Mouse (Mus musculus): ENCODE results near the gene Olfr521. TPM values are rescaled to one million over a fixed set of nuclear protein-coding genes. Genes with fewer than 3 reads are reported as not detected.
"Not testable (repeated sequence)": the region's sequence is repeated elsewhere in the genome, so short reads cannot be mapped to it uniquely, and the experiment has no call there.

Gene Olfr521
- polyA plus RNA-seq, 1 experiment from 2014 or later: not detected

DNA sequence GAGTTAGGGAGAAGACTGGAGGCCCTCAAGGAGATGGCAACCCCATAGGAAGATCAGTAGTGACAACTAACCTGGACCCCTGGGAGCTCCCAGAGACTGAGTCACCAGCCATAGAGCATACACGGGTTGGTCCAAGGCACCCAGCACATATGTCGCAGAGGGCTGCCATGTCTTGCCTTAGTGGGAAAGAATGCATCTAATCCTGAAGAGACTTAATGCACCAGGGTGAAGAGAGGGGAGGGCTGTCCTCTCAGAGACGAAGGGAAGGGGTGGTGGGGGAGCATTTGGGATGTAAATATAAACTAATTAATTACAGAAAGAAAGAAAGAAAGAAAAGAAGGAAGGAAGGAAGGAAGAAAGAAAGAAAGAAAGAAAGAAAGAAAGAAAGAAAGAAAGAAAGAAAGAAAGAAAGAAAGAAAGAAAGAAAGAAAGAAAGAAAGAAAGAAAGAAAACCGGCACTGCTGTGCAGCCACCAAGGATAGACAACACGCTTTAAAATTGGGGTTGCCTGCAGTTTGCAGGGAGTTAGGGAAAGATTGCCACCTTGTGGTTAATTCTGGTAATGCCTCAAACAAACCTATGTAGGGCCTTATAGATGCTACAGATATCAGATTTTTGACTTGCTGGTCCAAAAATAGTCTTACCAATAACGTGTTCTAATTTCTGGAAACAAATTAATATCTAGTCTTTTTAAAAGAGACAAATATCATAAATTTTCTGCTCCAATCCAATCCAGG lies 34.8 kb downstream of the Olfr521 start:
- ATAC-seq (ENCODE audit: low FRiP score, low TSS enrichment): 0 out of 2 replicates have a peak, but pooled peaks have one; percentile 60
- TF ChIP-seq EP300 (optimal IDR thresholded peaks at IDR 0.05): no peak
- peak; percentile 87 for TF ChIP-seq CTCF (IDR thresholded peaks at IDR 0.05; ENCODE audit: low read depth)
- no peaks in the 10 kb centered on the region for H3K36me3 ChIP-seq (ENCODE audit: control insufficient read depth, insufficient read depth, low read length)

DNA sequence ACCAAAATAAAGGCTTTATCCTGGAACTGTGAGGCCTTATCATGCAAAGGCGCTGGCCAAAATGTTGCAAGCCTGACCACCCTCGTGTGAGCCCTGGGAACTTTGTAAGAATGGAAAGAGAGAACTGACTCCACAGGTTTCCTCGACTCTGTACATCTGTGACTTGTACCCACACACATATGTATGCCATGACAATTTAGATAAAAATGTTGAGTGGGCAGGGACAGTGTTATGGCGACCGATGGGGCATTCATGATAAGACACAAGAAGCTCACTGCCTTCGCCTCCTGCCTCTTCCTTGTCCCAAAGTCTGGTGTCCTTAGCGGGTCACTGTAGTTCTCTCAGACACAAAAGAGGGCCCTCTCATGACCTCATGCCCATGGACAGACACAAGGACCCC lies 35.8 kb downstream of the Olfr521 start:
- TF ChIP-seq EP300 (optimal IDR thresholded peaks at IDR 0.05): no peak
- TF ChIP-seq CTCF (IDR thresholded peaks at IDR 0.05; ENCODE audit: low read depth): no peak
- 80% methylated on average over 7 of the region's 7 CpGs for WGBS
- no peaks in the 10 kb centered on the region for H3K4me1 ChIP-seq (replicated peaks; ENCODE audit: control insufficient read depth, insufficient read depth)
- no peak overlapping the region for H3K4me2 ChIP-seq (replicated peaks; ENCODE audit: low read depth)
- ATAC-seq (ENCODE audit: low FRiP score, low TSS enrichment): no peak
- no peak overlapping the region for H3K27ac ChIP-seq (replicated peaks)
- H3K9me3 ChIP-seq (ENCODE audit: control insufficient read depth, low read length): no peaks in the 10 kb centered on the region
- no peak overlapping the region for H3K4me3 ChIP-seq (ENCODE audit: low read depth, low read length)
- H3K36me3 ChIP-seq (ENCODE audit: control insufficient read depth, insufficient read depth, low read length): no peaks in the 10 kb centered on the region
- no peak for DNase-seq (ENCODE audit: low spot score)
- no peaks in the 10 kb centered on the region for H3K27me3 ChIP-seq (ENCODE audit: control insufficient read depth, insufficient read depth, low read length)
- no peak overlapping the region for H3K9ac ChIP-seq (ENCODE audit: low read length)

More for the DNA sequence above, 34.8 kb downstream of the Olfr521 start:
- H3K27me3 ChIP-seq (ENCODE audit: control insufficient read depth, insufficient read depth, low read length): no peaks in the 10 kb centered on the region
- no peak overlapping the region for H3K9ac ChIP-seq (ENCODE audit: low read length)
- no peaks in the 10 kb centered on the region for H3K4me1 ChIP-seq (replicated peaks; ENCODE audit: control insufficient read depth, insufficient read depth)
- DNase-seq (ENCODE audit: low spot score): no peak
- H3K4me2 ChIP-seq (replicated peaks; ENCODE audit: low read depth): no peak overlapping the region
- 32% methylated on average over 6 of the region's 6 CpGs for whole genome bisulfite sequencing
- H3K27ac ChIP-seq (replicated peaks): no peak overlapping the region
- H3K4me3 ChIP-seq (ENCODE audit: low read depth, low read length): no peak overlapping the region
- no peaks in the 10 kb centered on the region for H3K9me3 ChIP-seq (ENCODE audit: control insufficient read depth, low read length)

DNA sequence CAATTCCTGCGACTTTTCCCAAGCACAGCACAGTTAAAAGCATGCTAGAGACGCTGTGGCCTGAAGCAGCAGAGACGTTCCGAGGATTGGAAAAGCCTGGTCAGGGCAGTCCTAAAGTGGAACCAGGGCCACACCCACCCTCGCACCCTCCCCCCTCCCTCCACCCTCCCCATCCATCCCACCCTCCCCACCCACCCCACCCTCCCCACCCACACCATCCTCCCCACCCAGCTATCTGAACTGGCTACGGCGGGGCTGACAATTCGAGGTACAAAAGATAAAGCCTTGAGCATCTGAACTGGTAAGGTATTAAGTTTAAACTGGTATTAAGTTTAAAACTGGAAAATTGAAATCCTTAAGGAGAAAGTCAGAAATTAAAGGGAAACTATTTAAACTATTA lies 40.2 kb downstream of the Olfr521 start:
- H3K36me3 ChIP-seq (ENCODE audit: control insufficient read depth, insufficient read depth, low read length): no peaks in the 10 kb centered on the region
- TF ChIP-seq EP300 (optimal IDR thresholded peaks at IDR 0.05) (no peak), CTCF (IDR thresholded peaks at IDR 0.05; ENCODE audit: low read depth) (no peak)
- no peaks in the 10 kb centered on the region for H3K9me3 ChIP-seq (ENCODE audit: control insufficient read depth, low read length)

DNA sequence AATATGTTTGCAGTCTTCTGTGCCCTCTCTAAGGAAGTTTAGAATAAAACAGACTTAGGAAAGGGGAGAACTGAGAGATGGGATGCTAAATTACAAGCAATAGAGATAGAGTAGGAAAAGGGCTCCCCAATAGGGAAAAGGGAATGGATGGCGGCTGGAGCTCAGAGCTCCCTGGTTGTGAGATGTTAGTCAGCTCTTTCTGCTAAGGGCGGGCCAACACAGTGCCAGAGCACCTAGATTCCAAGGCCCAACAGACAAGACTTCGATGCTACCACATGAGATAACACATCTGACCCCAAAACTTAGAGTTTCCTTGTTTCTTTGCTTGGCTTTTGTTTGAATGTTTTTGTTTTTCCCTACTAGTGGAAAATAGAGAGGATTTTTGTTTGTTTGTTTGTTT lies 40.7 kb downstream of the Olfr521 start:
- H3K27ac ChIP-seq (replicated peaks); H3K4me3 ChIP-seq (ENCODE audit: low read depth, low read length); H3K27me3 ChIP-seq (ENCODE audit: control insufficient read depth, insufficient read depth, low read length); DNase-seq (ENCODE audit: low spot score); H3K4me2 ChIP-seq (replicated peaks; ENCODE audit: low read depth); H3K4me1 ChIP-seq (replicated peaks; ENCODE audit: control insufficient read depth, insufficient read depth); H3K9ac ChIP-seq (ENCODE audit: low read length); H3K9me3 ChIP-seq (ENCODE audit: control insufficient read depth, low read length); H3K36me3 ChIP-seq (ENCODE audit: control insufficient read depth, insufficient read depth, low read length); ATAC-seq (ENCODE audit: low FRiP score, low TSS enrichment): not testable (repeated sequence)
- 85% methylated on average over 3 of the region's 3 CpGs for WGBS

More for the DNA sequence above, 40.2 kb downstream of the Olfr521 start:
- no peak overlapping the region for H3K27ac ChIP-seq (replicated peaks)
- H3K4me3 ChIP-seq (ENCODE audit: low read depth, low read length): no peak overlapping the region
- no peak overlapping the region for H3K4me2 ChIP-seq (replicated peaks; ENCODE audit: low read depth)
- ATAC-seq (ENCODE audit: low FRiP score, low TSS enrichment) (no peak), DNase-seq (ENCODE audit: low spot score) (no peak)
- no peak overlapping the region for H3K9ac ChIP-seq (ENCODE audit: low read length)
- WGBS: 48% methylated on average over 8 of the region's 8 CpGs
- no peaks in the 10 kb centered on the region for H3K4me1 ChIP-seq (replicated peaks; ENCODE audit: control insufficient read depth, insufficient read depth)
- H3K27me3 ChIP-seq (ENCODE audit: control insufficient read depth, insufficient read depth, low read length): no peaks in the 10 kb centered on the region

DNA sequence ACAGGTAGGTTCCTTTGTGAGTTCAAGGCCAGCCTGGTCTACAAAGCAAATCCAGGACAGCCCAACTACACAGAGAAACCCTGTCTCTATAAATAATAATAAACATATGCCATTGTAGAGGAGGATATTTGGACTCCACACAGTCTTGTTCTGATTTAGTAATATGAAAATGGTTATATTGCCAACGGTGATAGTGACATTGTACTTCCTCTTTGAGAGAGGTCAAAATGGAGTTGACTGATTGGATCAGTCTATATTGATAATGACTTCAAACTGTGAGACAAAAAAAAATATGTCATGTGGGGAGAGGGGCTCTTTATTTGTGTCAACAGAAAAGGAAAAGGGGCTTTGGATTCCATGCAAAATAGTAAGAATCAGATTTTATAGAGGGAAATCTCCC lies 42.0 kb downstream of the Olfr521 start:
- 87% methylated on average over 1 of the region's 1 CpGs for WGBS
- no peak for ATAC-seq (ENCODE audit: low FRiP score, low TSS enrichment)

DNA sequence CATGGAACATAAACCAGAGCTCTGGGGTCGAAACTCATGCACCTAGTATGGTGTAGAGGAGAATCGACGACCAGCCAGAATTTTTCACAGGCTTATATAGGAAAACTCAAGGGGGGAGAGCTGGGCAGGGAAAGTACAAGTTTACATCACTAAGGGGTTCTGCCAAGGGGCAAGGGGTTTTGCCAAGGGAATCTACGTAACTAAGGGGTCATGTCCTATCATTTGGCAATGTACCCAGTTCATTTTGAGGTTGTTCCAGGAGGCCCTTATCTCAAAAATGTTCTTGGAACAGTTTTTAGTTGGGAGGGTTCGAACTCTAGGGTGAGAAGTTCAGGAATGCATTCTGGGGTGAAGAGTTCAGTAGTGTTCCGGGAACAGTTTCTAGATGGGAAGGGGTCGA lies 43.7 kb downstream of the Olfr521 start:
- not testable (repeated sequence) for ATAC-seq (ENCODE audit: low FRiP score, low TSS enrichment); H3K4me1 ChIP-seq (replicated peaks; ENCODE audit: control insufficient read depth, insufficient read depth); H3K36me3 ChIP-seq (ENCODE audit: control insufficient read depth, insufficient read depth, low read length); H3K4me3 ChIP-seq (ENCODE audit: low read depth, low read length); H3K9me3 ChIP-seq (ENCODE audit: control insufficient read depth, low read length); H3K9ac ChIP-seq (ENCODE audit: low read length); H3K27ac ChIP-seq (replicated peaks); DNase-seq (ENCODE audit: low spot score); H3K27me3 ChIP-seq (ENCODE audit: control insufficient read depth, insufficient read depth, low read length); H3K4me2 ChIP-seq (replicated peaks; ENCODE audit: low read depth)
- WGBS: 46% methylated on average over 7 of the region's 7 CpGs

More for the DNA sequence above, 42.0 kb downstream of the Olfr521 start:
- no peak overlapping the region for H3K4me2 ChIP-seq (replicated peaks; ENCODE audit: low read depth)
- H3K27ac ChIP-seq (replicated peaks): no peak overlapping the region
- no peaks in the 10 kb centered on the region for H3K9me3 ChIP-seq (ENCODE audit: control insufficient read depth, low read length)
- H3K4me3 ChIP-seq (ENCODE audit: low read depth, low read length): no peak overlapping the region
- H3K36me3 ChIP-seq (ENCODE audit: control insufficient read depth, insufficient read depth, low read length): no peaks in the 10 kb centered on the region
- no peaks in the 10 kb centered on the region for H3K4me1 ChIP-seq (replicated peaks; ENCODE audit: control insufficient read depth, insufficient read depth)
- TF ChIP-seq EP300 (optimal IDR thresholded peaks at IDR 0.05) (no peak), CTCF (IDR thresholded peaks at IDR 0.05; ENCODE audit: low read depth) (no peak)
- H3K9ac ChIP-seq (ENCODE audit: low read length): no peak overlapping the region
- H3K27me3 ChIP-seq (ENCODE audit: control insufficient read depth, insufficient read depth, low read length): no peaks in the 10 kb centered on the region
- no peak for DNase-seq (ENCODE audit: low spot score)
